Mouse (Mus musculus): ENCODE results near the gene Lima1.

DNA sequence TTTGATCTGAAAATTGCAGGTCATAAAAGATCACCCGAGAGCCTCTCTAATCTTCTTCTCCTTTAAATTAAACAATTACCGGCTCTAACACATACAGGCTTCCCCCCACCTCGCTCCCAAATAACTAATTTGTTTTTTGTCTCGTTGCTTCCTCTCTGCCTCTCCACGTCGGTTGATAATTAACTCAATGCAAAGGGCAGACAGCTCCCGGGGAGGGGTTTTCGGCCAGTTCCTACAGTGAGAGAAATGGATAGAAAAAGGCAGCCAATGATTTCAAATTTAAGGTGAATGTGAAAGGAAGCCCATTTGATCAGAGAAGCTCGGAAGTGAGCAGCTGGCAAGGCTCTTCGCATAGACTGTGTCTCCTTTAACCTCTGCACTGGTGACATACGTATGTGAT lies 12.8 kb downstream of the Lima1 start:
- TF ChIP-seq CTCF (IDR thresholded peaks at IDR 0.05; ENCODE audit: borderline replicate concordance, extremely low read depth, insufficient read depth, insufficient read length) (no peak), POLR2A (IDR thresholded peaks at IDR 0.05; ENCODE audit: borderline replicate concordance, extremely low read depth, insufficient read depth, insufficient read length, poor library complexity, severe bottlenecking) (no peak)

All from brain, embryonic 14.5 days (tissue).